Mouse (Mus musculus) intestine, postnatal 0 days (tissue): Measurements from ENCODE around the gene Xpnpep3. TPM values are rescaled to one million over a fixed set of nuclear protein-coding genes. Genes with fewer than 3 reads are reported as not detected.

Source experiments
- ATAC-seq: fragments of 200-750 bp; cut with Nextera tagmentation; 2 replicates; pipeline ENCODE4 v1.8.0; 2017; ENCODE audit warnings: mild to moderate bottlenecking, moderate TSS enrichment, moderate library complexity
- H3K27ac ChIP-seq: fragments of 300-500 bp; sonication (generic); 2 replicates; pipeline ENCODE4 v1.5.1; 2014; ENCODE audit warnings: mild to moderate bottlenecking, low read depth, low read length, moderate library complexity
- H3K27me3 ChIP-seq: fragments of 300-500 bp; sonication (generic); replicated peaks from 2 replicates; pipeline ENCODE4 v1.6.1; 2014; ENCODE audit warnings: low read length, mixed read lengths; ENCODE audit not compliant: control insufficient read depth, insufficient read depth
- H3K36me3 ChIP-seq: fragments of 300-500 bp; sonication (generic); 2 replicates; pipeline ENCODE4 v1.6.1; 2014; ENCODE audit warnings: mild to moderate bottlenecking, moderate library complexity; ENCODE audit not compliant: control insufficient read depth, insufficient read depth
- H3K4me1 ChIP-seq: fragments of 300-500 bp; sonication (generic); replicated peaks from 2 replicates; pipeline ENCODE4 v1.6.1; 2014; ENCODE audit warnings: antibody characterized with exemption, low read length, mixed read lengths; ENCODE audit not compliant: control insufficient read depth, insufficient read depth
- H3K4me2 ChIP-seq: fragments of 300-500 bp; sonication (generic); replicated peaks from 2 replicates; pipeline ENCODE4 v1.6.1; 2014; ENCODE audit warnings: low read depth, mild to moderate bottlenecking, moderate library complexity
- H3K4me3 ChIP-seq: fragments of 300-500 bp; sonication (generic); 2 replicates; pipeline ENCODE4 v1.5.1; 2014; ENCODE audit warnings: low read depth, low read length
- H3K9ac ChIP-seq: fragments of 300-500 bp; sonication (generic); 2 replicates; pipeline ENCODE4 v1.6.1; 2014; ENCODE audit warnings: mild to moderate bottlenecking, low read depth, low read length
- H3K9me3 ChIP-seq: fragments of 300-500 bp; sonication (generic); 2 replicates; pipeline ENCODE4 v1.6.1; 2016; ENCODE audit warnings: mixed run types; ENCODE audit not compliant: control insufficient read depth
- CTCF ChIP-seq: sonication (generic); IDR thresholded peaks from 2 replicates; pipeline ENCODE4 v1.5.1; 2016; ENCODE audit warnings: low read depth, mild to moderate bottlenecking, control low read depth, antibody characterized with exemption, moderate library complexity
- WGBS: fragments of 180-500 bp; shearing (Covaris S2); extraction: QIAGEN DNeasy Blood & Tissue Kit; methylation state at CpG from one replicate; pipeline ENCODE4 v1.1.7; 2014; 5-methylcytosine and 5-hydroxymethylcytosine counted together
- polyA plus RNA-seq: library from polyadenylated mRNA; unstranded; fragments of >200 nt; fragmentation: Nextera tagmentation; extraction: Ambion mirVana; gene quantifications from 2 replicates; pipeline ENCODE4 v1.2.1, GENCODE M21; 2015

Xpnpep3 gene
- polyA plus RNA-seq, 1 experiment from 2014 or later = 2.3 TPM

- no peak for TF ChIP-seq CTCF
- peak; percentile 78 for ATAC-seq
- H3K4me3 ChIP-seq = peak overlapping the region; percentile 36
- 0 out of 2 replicates have a peak overlapping the region, but pooled peaks have one; percentile 22 for H3K9ac ChIP-seq
- no peaks in the 10 kb centered on the region for H3K4me1 ChIP-seq
- H3K36me3 ChIP-seq = no peaks in the 10 kb centered on the region
- WGBS = 10% methylated on average over 13 of the region's 13 CpGs
- no peaks in the 10 kb centered on the region for H3K27me3 ChIP-seq
- peak overlapping the region; percentile 67 for H3K4me2 ChIP-seq
- H3K27ac ChIP-seq = no peak overlapping the region
- H3K9me3 ChIP-seq = no peaks in the 10 kb centered on the region
Measured at GRCm38 (mm10) chr15:81480977-81481379, 81.0 kb downstream of the Xpnpep3 start.

GRCm38 (mm10) chr15:81482966-81483365 is 83.0 kb downstream of the Xpnpep3 start:
- Histone ChIP-seq H3K4me3 (no peak overlapping the region), H3K27me3 (no peaks in the 10 kb centered on the region), H3K36me3 (no peaks in the 10 kb centered on the region), H3K9me3 (no peaks in the 10 kb centered on the region), H3K4me2 (no peak overlapping the region), H3K27ac (no peak overlapping the region), H3K4me1 (no peaks in the 10 kb centered on the region), H3K9ac (no peak overlapping the region)
- ATAC-seq = no peak
- no peak for TF ChIP-seq CTCF
- 88% methylated on average over 2 of the region's 2 CpGs for whole genome bisulfite sequencing

- no peaks in the 10 kb centered on the region for H3K4me1 ChIP-seq
- ATAC-seq = no peak
- TF ChIP-seq CTCF = no peak
- no peak overlapping the region for H3K27ac ChIP-seq
- no peaks in the 10 kb centered on the region for H3K36me3 ChIP-seq
- H3K4me2 ChIP-seq = no peak overlapping the region
- 90% methylated on average over 6 of the region's 6 CpGs for WGBS
- H3K9ac ChIP-seq = no peak overlapping the region
- no peaks in the 10 kb centered on the region for H3K27me3 ChIP-seq
- H3K4me3 ChIP-seq = no peak overlapping the region
- H3K9me3 ChIP-seq = no peaks in the 10 kb centered on the region
Measured at GRCm38 (mm10) chr15:81483691-81484090, 83.8 kb downstream of the Xpnpep3 start.

- Histone ChIP-seq H3K4me1 (no peaks in the 10 kb centered on the region), H3K36me3 (no peaks in the 10 kb centered on the region), H3K27ac (no peak overlapping the region), H3K4me2 (no peak overlapping the region), H3K9ac (no peak overlapping the region), H3K9me3 (no peaks in the 10 kb centered on the region), H3K4me3 (no peak overlapping the region), H3K27me3 (no peaks in the 10 kb centered on the region)
- no peak for TF ChIP-seq CTCF
- 58% methylated on average over 4 of the region's 4 CpGs for WGBS
- ATAC-seq = no peak
Measured at GRCm38 (mm10) chr15:81485483-81485882, 85.5 kb downstream of the Xpnpep3 start.

- ATAC-seq = no peak
- no peak overlapping the region for H3K4me3 ChIP-seq
- WGBS = 94% methylated on average over 2 of the region's 2 CpGs
Measured at GRCm38 (mm10) chr15:81503466-81503865, 103.5 kb downstream of the Xpnpep3 start.

GRCm38 (mm10) chr15:81503995-81504394 is 104.1 kb downstream of the Xpnpep3 start:
- no peak overlapping the region for H3K27ac ChIP-seq
- no peak overlapping the region for H3K4me2 ChIP-seq
- no peaks in the 10 kb centered on the region for H3K4me1 ChIP-seq
- no peaks in the 10 kb centered on the region for H3K36me3 ChIP-seq
- H3K9ac ChIP-seq = no peak overlapping the region
- H3K4me3 ChIP-seq = no peak overlapping the region
- ATAC-seq = no peak
- TF ChIP-seq CTCF = no peak
- H3K9me3 ChIP-seq = no peaks in the 10 kb centered on the region
- no peaks in the 10 kb centered on the region for H3K27me3 ChIP-seq
- 88% methylated on average over 2 of the region's 2 CpGs for WGBS

More at GRCm38 (mm10) chr15:81503466-81503865, 103.5 kb downstream of the Xpnpep3 start:
- H3K4me2 ChIP-seq = no peak overlapping the region
- no peak for TF ChIP-seq CTCF
- H3K9me3 ChIP-seq = no peaks in the 10 kb centered on the region
- H3K9ac ChIP-seq = no peak overlapping the region
- H3K4me1 ChIP-seq = no peaks in the 10 kb centered on the region
- H3K27ac ChIP-seq = no peak overlapping the region
- no peaks in the 10 kb centered on the region for H3K36me3 ChIP-seq
- H3K27me3 ChIP-seq = no peaks in the 10 kb centered on the region

Other genes starting within 250 kb of the Xpnpep3 start
- gene Mrtfa, start 209.4 kb upstream of the Xpnpep3 start, polyA plus RNA-seq = 9.0 and 10.3 TPM in 2 replicates
- 1.5 and 2.1 TPM in 2 replicates for gene Mchr1, start 164.6 kb upstream of the Xpnpep3 start, polyA plus RNA-seq
- 30.6 and 33.2 TPM in 2 replicates for gene Slc25a17, start 39.3 kb upstream of the Xpnpep3 start, polyA plus RNA-seq
- 66.9 and 68.2 TPM in 2 replicates for gene St13, start 61 bp upstream of the Xpnpep3 start, polyA plus RNA-seq
- gene Dnajb7, start 8.2 kb downstream of the Xpnpep3 start, polyA plus RNA-seq = 0.17 and 0.35 TPM in 2 replicates
- gene Rbx1, start 66.2 kb downstream of the Xpnpep3 start, polyA plus RNA-seq = 408 and 432 TPM in 2 replicates
- gene Ep300, start 185.2 kb downstream of the Xpnpep3 start, polyA plus RNA-seq = 8.9 and 10.0 TPM in 2 replicates